Mouse (Mus musculus) testis, adult 2 months (tissue): Measurements from ENCODE around the gene M1ap.

ENCODE experiments used
- CTCF ChIP-seq: fragments of 200-500 bp; IDR thresholded peaks from 2 replicates; pipeline ENCODE4 v1.5.1; 2012; ENCODE audit warnings: low read depth, mild to moderate bottlenecking, inconsistent platforms, low read length, moderate library complexity; ENCODE audit not compliant: control insufficient read depth, insufficient read depth, insufficient replicate concordance
- POLR2A ChIP-seq: fragments of 200-500 bp; IDR thresholded peaks from 2 replicates; pipeline ENCODE4 v1.6.1; 2012; ENCODE audit warnings: low read depth, mild to moderate bottlenecking, inconsistent platforms, low read length, moderate library complexity; ENCODE audit not compliant: control insufficient read depth

- TF ChIP-seq CTCF (no peak), POLR2A (no peak)
Measured at GRCm38 (mm10) chr6:83029777-83030176, 83.1 kb downstream of the M1ap start.
